Mouse (Mus musculus): ENCODE results near the gene Ankmy2.
"Not testable (repeated sequence)": the region's sequence is repeated elsewhere in the genome, so short reads cannot be mapped to it uniquely, and the experiment has no call there.

Gene Ankmy2

GRCm38 (mm10) chr12:36157304-36157637 is 357 bp downstream of the Ankmy2 start:
- no peak for DNase-seq (ENCODE audit: extremely low read depth, insufficient read length, low spot score)

DNA sequence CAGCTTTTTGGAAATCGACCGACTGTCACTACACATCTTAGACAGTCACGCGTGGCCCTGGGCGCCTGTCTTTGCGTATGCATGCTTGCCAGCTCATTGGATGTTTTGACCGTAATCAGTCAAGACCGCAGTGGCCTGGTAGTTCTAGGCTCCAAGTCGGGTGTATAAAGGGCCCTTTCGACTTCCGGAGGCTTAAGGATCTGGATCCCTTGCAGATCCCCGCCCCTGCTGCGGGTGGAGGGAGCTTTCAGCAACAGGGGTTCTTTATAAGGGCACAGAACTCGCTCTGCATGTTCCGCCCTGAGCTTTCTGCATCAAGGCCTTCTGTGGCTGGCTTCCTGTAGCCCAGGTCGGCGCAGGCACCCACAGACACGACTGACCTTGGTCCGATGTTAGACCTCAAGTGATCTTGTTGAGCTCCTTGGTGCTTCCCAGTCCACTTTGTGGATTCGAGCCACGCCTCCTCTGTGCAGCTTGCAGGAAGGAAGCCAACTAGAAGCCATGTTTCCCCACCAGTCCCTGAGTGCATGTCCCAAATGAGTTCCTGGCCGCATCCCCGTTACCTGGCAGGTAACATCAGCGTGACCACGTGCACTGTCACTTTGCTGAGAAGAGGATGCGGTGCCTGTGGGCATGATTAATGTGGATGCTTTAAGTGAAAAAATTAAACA is 859 bp downstream of the Ankmy2 start, which contains the start of gene Bzw2:
Gene Bzw2 (minus strand): TSS at position 443 of the 671 bp plus-strand sequence.
- peak; percentile 88 for DNase-seq (ENCODE audit: extremely low read depth, insufficient read length, low spot score)

DNA sequence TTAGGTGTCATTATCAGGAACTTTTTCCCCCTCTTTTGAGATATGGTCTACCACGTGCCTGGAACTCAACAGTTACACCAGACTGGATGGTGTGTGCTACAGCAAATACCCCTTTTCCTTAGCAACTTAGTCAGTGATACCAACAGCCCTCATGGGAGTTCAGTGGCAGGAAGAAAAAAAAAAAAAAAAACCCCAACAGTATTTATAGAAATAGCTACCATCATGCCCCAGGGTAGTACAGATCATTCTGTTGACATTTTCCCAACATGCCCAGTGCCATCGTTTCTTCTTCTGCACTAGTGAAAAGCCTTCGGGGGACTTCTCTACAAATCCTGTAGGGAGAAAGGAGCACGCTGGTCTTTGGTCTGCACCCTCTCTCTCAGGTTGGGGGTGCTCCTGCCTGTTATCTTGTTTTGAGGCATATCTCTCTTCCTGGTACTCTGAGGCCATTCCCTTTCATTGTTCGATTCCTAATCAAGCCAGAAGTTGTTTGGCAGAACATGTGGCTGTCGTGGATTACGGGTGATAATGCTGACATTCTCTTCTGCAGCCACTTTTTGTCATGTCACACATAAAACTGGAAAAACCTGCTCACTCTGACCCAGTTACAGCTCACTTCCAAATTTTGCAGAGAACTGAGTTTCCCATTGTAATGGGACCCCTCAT is 7.3 kb downstream of the Ankmy2 start:
- no peak for DNase-seq (ENCODE audit: extremely low read depth, insufficient read length, low spot score)

- DNase-seq (ENCODE audit: extremely low read depth, insufficient read length, low spot score) = no peak
Measured at GRCm38 (mm10) chr12:36165299-36165698, 8.4 kb downstream of the Ankmy2 start.

GRCm38 (mm10) chr12:36177227-36177626 is 20.3 kb downstream of the Ankmy2 start:
- DNase-seq (ENCODE audit: extremely low read depth, insufficient read length, low spot score) = no peak

GRCm38 (mm10) chr12:36182570-36182969 is 25.7 kb downstream of the Ankmy2 start:
- no peak for DNase-seq (ENCODE audit: extremely low read depth, insufficient read length, low spot score)

- no peak for DNase-seq (ENCODE audit: extremely low read depth, insufficient read length, low spot score)
Measured at GRCm38 (mm10) chr12:36187081-36187480, 30.2 kb downstream of the Ankmy2 start.

DNA sequence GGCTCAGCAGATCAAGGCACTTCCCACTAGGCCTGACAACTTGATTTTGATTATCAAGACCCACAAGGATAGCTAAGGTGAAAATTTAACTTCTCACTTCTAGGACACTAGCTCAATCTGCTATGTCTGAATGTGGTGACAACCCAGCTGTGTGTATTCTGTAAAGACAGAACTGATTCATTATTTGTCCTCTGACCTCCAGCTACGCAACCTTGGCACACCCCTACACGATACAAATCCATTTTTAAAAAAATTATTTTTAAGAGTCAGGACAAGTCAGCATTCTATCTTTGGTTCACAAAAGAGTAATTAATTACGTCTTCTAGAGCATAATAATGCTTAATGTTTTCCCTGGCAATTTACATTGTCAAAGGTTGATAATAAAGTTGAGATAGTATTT is 32.7 kb downstream of the Ankmy2 start:
- DNase-seq (ENCODE audit: extremely low read depth, insufficient read length, low spot score) = no peak

DNA sequence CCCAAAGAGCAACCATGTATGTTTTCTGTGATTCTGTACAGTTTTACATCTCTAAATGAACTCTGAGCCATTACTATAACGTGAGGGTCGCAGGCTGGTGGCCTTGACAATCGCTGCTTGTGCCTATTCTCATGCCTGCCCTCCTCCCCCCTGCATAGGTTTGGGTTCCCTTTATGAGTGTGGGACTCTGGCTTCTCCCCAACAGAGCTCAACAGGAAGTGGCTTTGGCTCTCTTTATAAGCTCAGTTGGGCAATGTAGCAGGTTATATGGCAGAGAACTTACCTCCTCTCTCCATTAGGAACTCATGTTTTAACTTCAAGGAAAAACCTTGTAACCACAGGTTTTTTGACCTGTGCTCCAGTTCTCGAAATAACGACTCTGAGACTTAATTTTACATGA is 33.4 kb downstream of the Ankmy2 start:
- DNase-seq (ENCODE audit: extremely low read depth, insufficient read length, low spot score) = no peak

- no peak for DNase-seq (ENCODE audit: extremely low read depth, insufficient read length, low spot score)
Measured at GRCm38 (mm10) chr12:36194976-36195375, 38.1 kb downstream of the Ankmy2 start.

- not testable (repeated sequence) for DNase-seq (ENCODE audit: extremely low read depth, insufficient read length, low spot score)
Measured at GRCm38 (mm10) chr12:36205579-36206119, 48.7 kb downstream of the Ankmy2 start.

DNA sequence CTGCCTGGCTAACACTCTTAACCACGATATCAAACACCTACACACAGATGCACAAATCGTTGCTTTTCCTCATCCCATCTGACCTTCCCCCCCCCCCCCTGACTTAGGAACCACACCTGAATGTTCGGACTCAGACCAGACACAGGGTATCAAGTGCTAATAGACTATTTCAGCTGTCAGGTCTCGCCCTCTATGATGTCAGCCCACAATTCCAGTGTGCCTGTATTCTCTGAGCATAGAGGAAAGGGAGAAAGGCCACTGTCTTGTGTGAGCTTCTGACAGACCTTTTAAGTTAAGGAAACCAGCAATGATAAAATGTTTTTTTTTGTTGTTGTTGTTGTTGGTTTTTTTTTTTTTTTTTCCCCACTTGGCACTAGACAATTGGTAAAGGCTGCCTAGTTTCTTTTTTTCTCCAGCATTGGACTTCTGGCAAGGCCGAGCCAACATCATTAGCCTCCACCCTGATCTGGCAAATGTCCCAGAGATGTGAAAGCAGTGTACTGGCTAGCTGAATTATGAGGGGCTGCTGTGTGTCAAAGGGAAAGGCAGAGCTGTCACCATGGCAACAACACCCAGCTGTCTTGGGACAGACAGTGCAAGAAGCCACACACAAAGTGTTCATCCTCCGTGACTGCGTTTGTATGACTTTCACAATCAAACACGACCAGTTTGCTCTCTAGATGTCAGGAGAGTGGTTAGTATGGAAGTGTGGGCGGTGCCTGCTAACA is 50.3 kb downstream of the Ankmy2 start:
- no peak for DNase-seq (ENCODE audit: extremely low read depth, insufficient read length, low spot score)

DNA sequence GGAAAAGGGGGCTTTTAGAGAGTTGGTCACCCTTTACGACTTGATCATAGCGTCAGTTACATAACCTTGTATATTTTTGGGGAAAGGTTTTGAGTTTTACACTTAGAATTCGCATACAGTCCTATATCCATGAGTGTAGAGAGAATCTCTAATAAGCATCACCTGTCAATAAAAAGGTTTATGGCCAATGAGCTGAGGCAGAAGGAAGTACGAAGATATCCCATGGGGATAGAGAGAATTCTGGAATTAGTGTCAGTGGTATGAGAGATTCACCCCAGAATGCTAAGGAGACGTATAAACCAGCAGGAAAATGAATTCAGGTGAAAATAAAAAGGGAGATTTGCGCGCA is 50.9 kb downstream of the Ankmy2 start:
- DNase-seq (ENCODE audit: extremely low read depth, insufficient read length, low spot score) = no peak

DNA sequence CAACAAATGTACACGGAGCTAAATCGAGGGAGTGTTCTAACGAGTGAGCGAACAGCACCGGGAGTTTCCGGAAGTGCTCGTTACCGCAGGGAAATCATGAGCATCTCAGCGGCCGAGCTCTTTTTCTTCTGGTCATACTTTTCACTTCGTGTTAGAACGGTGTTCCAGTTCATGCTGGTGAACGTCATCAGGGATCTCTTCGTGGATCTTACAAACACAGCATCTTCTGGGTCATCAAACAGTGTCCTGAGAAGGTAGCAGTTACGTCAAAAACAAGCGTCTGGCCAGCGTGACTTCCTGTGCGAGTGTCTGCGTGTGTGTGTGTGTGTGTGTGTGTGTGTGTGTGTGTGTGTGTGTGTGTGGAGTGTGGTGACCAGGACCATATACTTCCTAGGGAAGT is 51.5 kb downstream of the Ankmy2 start:
- no peak for DNase-seq (ENCODE audit: extremely low read depth, insufficient read length, low spot score)

- DNase-seq (ENCODE audit: extremely low read depth, insufficient read length, low spot score) = no peak
Measured at GRCm38 (mm10) chr12:36210096-36210495, 53.2 kb downstream of the Ankmy2 start.

DNA sequence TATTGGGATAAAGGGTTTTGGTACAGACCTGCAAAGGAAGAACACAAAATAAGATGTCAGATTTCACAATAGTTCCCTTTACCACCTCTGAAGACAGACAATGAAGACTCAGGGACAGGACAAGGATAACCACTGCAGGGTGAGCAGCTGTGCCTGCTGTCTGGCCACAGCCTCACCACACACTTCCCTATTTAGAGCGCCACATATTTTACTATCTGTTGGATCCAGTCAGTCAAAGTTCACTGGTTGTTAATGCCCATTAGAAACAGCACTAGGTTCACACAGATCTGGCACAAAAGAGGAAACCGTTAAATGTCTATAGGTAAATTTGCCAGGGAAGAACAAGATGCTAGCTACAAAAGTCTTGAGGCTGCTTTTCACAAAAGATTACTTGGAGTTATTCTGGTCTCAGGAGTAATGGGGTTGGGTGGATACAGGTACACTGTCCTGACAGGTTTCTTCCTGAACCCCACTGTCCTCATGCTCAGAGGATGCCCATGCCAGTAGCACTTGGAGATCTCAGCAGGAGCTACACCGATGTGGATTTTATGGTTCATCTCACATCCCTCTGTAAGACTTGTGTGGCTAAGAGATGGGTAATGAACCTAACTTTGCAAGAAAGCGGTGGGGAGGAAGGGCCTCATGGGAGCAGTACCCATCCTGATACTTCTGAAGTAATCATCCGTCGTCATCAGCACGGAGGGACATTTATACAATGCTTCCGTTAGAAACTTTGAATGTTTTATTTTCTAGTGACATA is 57.7 kb downstream of the Ankmy2 start:
- DNase-seq (ENCODE audit: extremely low read depth, insufficient read length, low spot score) = no peak

DNA sequence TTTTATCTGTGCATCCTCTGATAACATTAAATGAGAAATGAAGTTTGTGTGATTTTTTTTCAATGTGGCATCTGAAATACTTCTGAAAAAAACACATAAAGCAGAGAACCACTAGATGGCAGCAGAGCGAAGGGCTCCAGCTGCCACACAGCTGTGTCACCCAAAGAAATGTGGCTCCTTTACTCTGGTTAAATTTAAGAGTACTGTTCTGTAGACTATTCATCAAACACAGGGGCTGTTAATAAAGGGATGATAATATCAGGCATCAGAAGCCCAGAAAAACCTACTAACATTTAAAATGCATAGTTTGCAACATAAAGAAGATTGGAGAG is 58.2 kb downstream of the Ankmy2 start:
- DNase-seq (ENCODE audit: extremely low read depth, insufficient read length, low spot score) = no peak

DNA sequence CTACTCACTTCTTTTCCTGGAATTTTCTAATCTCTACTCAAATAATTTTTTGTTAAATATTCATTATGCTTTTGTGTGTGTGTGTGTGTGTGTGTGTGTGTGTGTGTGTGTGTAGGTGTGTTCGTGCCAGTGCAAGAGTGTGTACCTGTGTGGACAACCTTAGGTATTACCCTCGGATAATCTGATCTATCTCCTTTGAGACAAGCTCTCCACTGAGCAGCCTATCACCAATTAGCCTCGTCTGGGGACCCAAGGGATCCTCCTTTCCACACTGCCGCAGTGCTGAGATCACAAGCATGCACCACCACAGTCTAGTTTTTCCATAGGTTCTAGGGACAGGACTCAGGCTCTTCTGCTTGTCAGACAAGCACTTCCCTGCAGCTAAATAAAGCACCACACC is 59.3 kb downstream of the Ankmy2 start:
- DNase-seq (ENCODE audit: extremely low read depth, insufficient read length, low spot score) = no peak

- no peak for DNase-seq (ENCODE audit: extremely low read depth, insufficient read length, low spot score)
Measured at GRCm38 (mm10) chr12:36216905-36217304, 60.0 kb downstream of the Ankmy2 start.

GRCm38 (mm10) chr12:36224392-36224791 is 67.5 kb downstream of the Ankmy2 start:
- DNase-seq (ENCODE audit: extremely low read depth, insufficient read length, low spot score) = no peak

DNA sequence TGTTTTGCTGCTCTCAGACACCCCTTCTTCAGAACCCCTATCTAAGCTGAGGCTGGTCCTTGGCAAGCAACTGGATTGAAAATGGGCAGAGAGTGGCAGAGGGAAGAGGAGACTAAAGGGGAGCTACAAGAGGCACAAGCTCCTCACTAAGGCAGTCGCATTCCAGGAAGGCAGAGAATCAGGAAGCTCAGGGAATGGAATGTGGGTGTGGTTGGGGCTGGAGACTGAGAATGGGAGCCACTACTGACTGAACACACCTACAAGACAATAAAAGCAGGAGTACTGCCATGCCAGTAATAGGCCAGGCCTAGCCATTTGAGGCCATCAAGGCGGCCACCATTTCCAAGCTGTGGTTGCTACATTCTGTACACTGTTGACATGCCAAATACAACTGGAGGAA is 74.5 kb downstream of the Ankmy2 start:
- peak; percentile 2 for DNase-seq (ENCODE audit: extremely low read depth, insufficient read length, low spot score)

Data from 3134 (cell line).